Mouse (Mus musculus) cortical plate, adult 2 months (tissue): Measurements from ENCODE around the gene Tldc2. TPM values are rescaled to one million over a fixed set of nuclear protein-coding genes. Genes with fewer than 3 reads are reported as not detected.

Experiments
- H3K27ac ChIP-seq: fragments of 200-500 bp; 2 replicates; pipeline ENCODE4 v1.5.1; 2012; ENCODE audit warnings: low read length, control low read depth, inconsistent platforms; ENCODE audit not compliant: insufficient read depth
- H3K4me1 ChIP-seq: fragments of 200-500 bp; 2 replicates; pipeline ENCODE4 v1.6.1; 2011; ENCODE audit warnings: low read length; ENCODE audit not compliant: control insufficient read depth, insufficient read depth
- H3K4me3 ChIP-seq: fragments of 200-500 bp; 2 replicates; pipeline ENCODE4 v1.5.1; 2011; ENCODE audit warnings: mild to moderate bottlenecking, low read length, control low read depth; ENCODE audit not compliant: insufficient read depth
- CTCF ChIP-seq: fragments of 200-500 bp; IDR thresholded peaks from 2 replicates; pipeline ENCODE4 v1.5.1; 2011; ENCODE audit warnings: mild to moderate bottlenecking, control low read depth, low read length; ENCODE audit not compliant: insufficient read depth; ENCODE audit errors: extremely low read depth
- POLR2A ChIP-seq: fragments of 200-500 bp; IDR thresholded peaks from 2 replicates; pipeline ENCODE4 v1.6.1; 2011; ENCODE audit warnings: mild to moderate bottlenecking, low read length, control low read depth; ENCODE audit not compliant: insufficient read depth; ENCODE audit errors: extremely low read depth
- polyA plus RNA-seq: library from polyadenylated mRNA; depleted of rRNA; stranded (reverse); fragments of >200 nt; gene quantifications from 2 replicates; pipeline ENCODE4 v1.2.3, GENCODE M21; 2012

Gene Tldc2
- polyA plus RNA-seq, 1 experiment = not detected

GRCm38 (mm10) chr2:157049831-157050243, 37.0 kb upstream of the Tldc2 start:
- peak overlapping the region; percentile 36; the same call in 1 of the 2 replicates for H3K27ac ChIP-seq
- TF ChIP-seq CTCF (no peak), POLR2A (no peak)
- H3K4me3 ChIP-seq = no peak overlapping the region
- peaks cover 12% of the 10 kb centered on the region for H3K4me1 ChIP-seq

GRCm38 (mm10) chr2:157052448-157052847, 34.4 kb upstream of the Tldc2 start:
- H3K27ac ChIP-seq = peak overlapping the region; percentile 46; the same call in 1 of the 2 replicates
- peaks cover 14% of the 10 kb centered on the region for H3K4me1 ChIP-seq
- TF ChIP-seq CTCF = no peak
- TF ChIP-seq POLR2A = no peak
- H3K4me3 ChIP-seq = no peak overlapping the region

GRCm38 (mm10) chr2:157053124-157053523, 33.7 kb upstream of the Tldc2 start:
- H3K4me1 ChIP-seq = peaks cover 14% of the 10 kb centered on the region
- H3K27ac ChIP-seq = no peak overlapping the region
- TF ChIP-seq CTCF (no peak), POLR2A (no peak)
- no peak overlapping the region for H3K4me3 ChIP-seq

- Histone ChIP-seq H3K27ac (no peak overlapping the region), H3K4me1 (peaks cover 10% of the 10 kb centered on the region), H3K4me3 (no peak overlapping the region)
- TF ChIP-seq CTCF = 0 out of 2 replicates have a peak, but pooled peaks have one; percentile 21
- TF ChIP-seq POLR2A = no peak
Observed at GRCm38 (mm10) chr2:157053787-157054186, 33.1 kb upstream of the Tldc2 start.

- Histone ChIP-seq H3K4me1 (peaks cover 9% of the 10 kb centered on the region; the same call in 1 of the 2 replicates), H3K27ac (0 out of 2 replicates have a peak overlapping the region, but pooled peaks have one; percentile 4), H3K4me3 (no peak overlapping the region)
- no peak for TF ChIP-seq POLR2A
- no peak for TF ChIP-seq CTCF
Observed at GRCm38 (mm10) chr2:157054297-157054696, 32.6 kb upstream of the Tldc2 start.

- H3K4me3 ChIP-seq = no peak overlapping the region
- TF ChIP-seq POLR2A (no peak), CTCF (no peak)
- peak overlapping the region; percentile 30 for H3K27ac ChIP-seq
- H3K4me1 ChIP-seq = peaks cover 5% of the 10 kb centered on the region; the same call in 1 of the 2 replicates
Observed at GRCm38 (mm10) chr2:157054816-157055215, 32.0 kb upstream of the Tldc2 start.

GRCm38 (mm10) chr2:157055721-157056120, 31.1 kb upstream of the Tldc2 start:
- Histone ChIP-seq H3K4me3 (no peak overlapping the region), H3K27ac (no peak overlapping the region), H3K4me1 (0 out of 2 replicates have a peak, but pooled peaks cover 2% of the 10 kb centered on the region)
- no peak for TF ChIP-seq CTCF
- TF ChIP-seq POLR2A = no peak

- no peak overlapping the region for H3K4me3 ChIP-seq
- H3K27ac ChIP-seq = peak overlapping the region; percentile 4; the same call in 1 of the 2 replicates
- 0 out of 2 replicates have a peak, but pooled peaks cover 2% of the 10 kb centered on the region for H3K4me1 ChIP-seq
- no peak for TF ChIP-seq POLR2A
- TF ChIP-seq CTCF = no peak
Observed at GRCm38 (mm10) chr2:157057186-157057585, 29.7 kb upstream of the Tldc2 start.

- Histone ChIP-seq H3K27ac (peak overlapping the region; percentile 4; the same call in 1 of the 2 replicates), H3K4me1 (0 out of 2 replicates have a peak, but pooled peaks cover 2% of the 10 kb centered on the region), H3K4me3 (no peak overlapping the region)
- no peak for TF ChIP-seq POLR2A
- no peak for TF ChIP-seq CTCF
Observed at GRCm38 (mm10) chr2:157057758-157058157, 29.1 kb upstream of the Tldc2 start.

- TF ChIP-seq CTCF (no peak), POLR2A (peak; percentile 50; the same call in 1 of the 2 replicates)
- Histone ChIP-seq H3K4me3 (no peak overlapping the region), H3K27ac (peak overlapping the region; percentile 27), H3K4me1 (peaks cover 4% of the 10 kb centered on the region)
Observed at GRCm38 (mm10) chr2:157058342-157058998, 28.4 kb upstream of the Tldc2 start.
